Mouse (Mus musculus) kidney, adult 2 months (tissue): ENCODE measurements at regions not wholly inside any gene's neighbourhood (a gene's known extent, or its start where the extent isn't known, plus 50 kb on each side); places are given as distances from the start of the nearest gene placed in this dataset.

Source experiments
- CTCF ChIP-seq: fragments of 200-500 bp; conservative IDR thresholded peaks from 2 replicates; pipeline ENCODE4 v1.5.1; 2011; ENCODE audit warnings: low read depth, mild to moderate bottlenecking, control low read depth, low read length, moderate library complexity, mixed read lengths; ENCODE audit not compliant: insufficient read depth, insufficient read length
- POLR2A ChIP-seq: fragments of 200-500 bp; IDR thresholded peaks from one replicate; pipeline ENCODE4 v1.6.1; 2011; ENCODE audit warnings: low read depth, low read length, control low read depth

DNA sequence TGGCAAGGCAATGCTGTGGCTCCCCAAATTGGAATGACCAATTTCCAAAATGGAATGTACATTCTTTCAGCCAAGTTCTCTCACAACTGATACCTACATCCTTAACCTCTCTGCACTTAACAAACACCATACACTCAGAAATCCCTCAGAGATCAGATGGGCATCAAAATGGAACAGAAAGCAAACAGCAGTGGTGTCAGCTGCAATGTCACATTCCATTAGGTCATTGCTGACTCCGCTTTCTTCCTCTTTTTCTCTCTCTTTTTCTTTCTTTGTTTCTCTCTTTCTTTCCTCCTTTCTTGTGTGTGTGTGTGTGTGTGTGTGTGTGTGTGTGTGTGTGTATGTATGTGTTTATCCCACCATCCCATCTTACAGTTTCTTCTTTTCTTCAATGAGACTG lies 578.1 kb upstream of the 2610301B20Rik start:
- TF ChIP-seq CTCF: no peak
- no peak for TF ChIP-seq POLR2A
